Mouse (Mus musculus) stomach, postnatal 0 days (tissue): ENCODE measurements around the gene Cep112. TPM values are rescaled to one million over a fixed set of nuclear protein-coding genes. Genes with fewer than 3 reads are reported as not detected.

Source experiments
- ATAC-seq: fragments of 200-750 bp; cut with Nextera tagmentation; 2 replicates; pipeline ENCODE4 v1.8.0; 2017; ENCODE audit not compliant: low FRiP score, low TSS enrichment
- DNase-seq: peaks from one replicate; pipeline ENCODE4 v3.0.0-alpha.2; 2016; ENCODE audit warnings: low spot score
- H3K27ac ChIP-seq: fragments of 300-500 bp; sonication (generic); replicated peaks from 2 replicates; pipeline ENCODE4 v1.5.1; 2014; ENCODE audit warnings: mild to moderate bottlenecking, control low read depth
- H3K27me3 ChIP-seq: fragments of 300-500 bp; sonication (generic); 2 replicates; pipeline ENCODE4 v1.6.1; 2014; ENCODE audit warnings: low read length; ENCODE audit not compliant: control insufficient read depth, insufficient read depth
- H3K36me3 ChIP-seq: fragments of 300-500 bp; sonication (generic); 2 replicates; pipeline ENCODE4 v1.6.1; 2014; ENCODE audit warnings: low read length, mixed read lengths; ENCODE audit not compliant: control insufficient read depth, insufficient read depth
- H3K4me1 ChIP-seq: fragments of 300-500 bp; sonication (generic); replicated peaks from 2 replicates; pipeline ENCODE4 v1.6.1; 2014; ENCODE audit warnings: antibody characterized with exemption; ENCODE audit not compliant: control insufficient read depth, insufficient read depth
- H3K4me2 ChIP-seq: fragments of 300-500 bp; sonication (generic); replicated peaks from 2 replicates; pipeline ENCODE4 v1.6.1; 2014; ENCODE audit warnings: low read depth, mild to moderate bottlenecking, control low read depth, moderate library complexity
- H3K4me3 ChIP-seq: fragments of 300-500 bp; sonication (generic); 2 replicates; pipeline ENCODE4 v1.5.1; 2014; ENCODE audit warnings: low read depth, low read length, control low read depth
- H3K9ac ChIP-seq: fragments of 300-500 bp; sonication (generic); 2 replicates; pipeline ENCODE4 v1.6.1; 2014; ENCODE audit warnings: mild to moderate bottlenecking, low read length, control low read depth, mixed read lengths
- H3K9me3 ChIP-seq: fragments of 300-500 bp; sonication (generic); 2 replicates; pipeline ENCODE4 v1.6.1; 2016; ENCODE audit warnings: low read length; ENCODE audit not compliant: control insufficient read depth
- CTCF ChIP-seq: IDR thresholded peaks from 2 replicates; pipeline ENCODE4 v1.5.1; 2016; ENCODE audit warnings: antibody characterized with exemption, low read depth, mild to moderate bottlenecking, moderate library complexity
- EP300 ChIP-seq: optimal IDR thresholded peaks from 2 replicates; pipeline ENCODE3; 2016; ENCODE audit warnings: antibody characterized with exemption
- WGBS: fragments of 180-500 bp; shearing (Covaris S2); extraction: QIAGEN DNeasy Blood & Tissue Kit; methylation state at CpG from one replicate; pipeline ENCODE4 v1.1.7; 2014; 5-methylcytosine and 5-hydroxymethylcytosine counted together
- polyA plus RNA-seq: library from polyadenylated mRNA; unstranded; fragments of >200 nt; fragmentation: Nextera tagmentation; extraction: Ambion mirVana; gene quantifications from 2 replicates; pipeline ENCODE4 v1.2.1, GENCODE M21; 2015

The Cep112 gene
- polyA plus RNA-seq, 1 experiment from 2014 or later = 3.5 TPM

GRCm38 (mm10) chr11:108889121-108889520 is 464.1 kb downstream of the Cep112 start:
- Histone ChIP-seq H3K4me1 (no peaks in the 10 kb centered on the region), H3K27ac (no peak overlapping the region), H3K36me3 (no peaks in the 10 kb centered on the region), H3K9me3 (no peaks in the 10 kb centered on the region), H3K27me3 (no peaks in the 10 kb centered on the region), H3K9ac (no peak overlapping the region), H3K4me3 (no peak overlapping the region), H3K4me2 (no peak overlapping the region)
- peak; percentile 29 for DNase-seq
- WGBS = 37% methylated on average over 11 of the region's 11 CpGs
- no peak for TF ChIP-seq EP300
- peak; percentile 72 for TF ChIP-seq CTCF
- no peak for ATAC-seq

GRCm38 (mm10) chr11:108890544-108890943 is 465.6 kb downstream of the Cep112 start:
- Histone ChIP-seq H3K27ac (no peak overlapping the region), H3K9me3 (no peaks in the 10 kb centered on the region), H3K36me3 (no peaks in the 10 kb centered on the region), H3K9ac (no peak overlapping the region), H3K4me3 (no peak overlapping the region), H3K27me3 (no peaks in the 10 kb centered on the region), H3K4me1 (no peaks in the 10 kb centered on the region), H3K4me2 (peak overlapping the region; percentile 62)
- ATAC-seq (no peak), DNase-seq (no peak)
- WGBS = 40% methylated on average over 16 of the region's 16 CpGs
- TF ChIP-seq CTCF (no peak), EP300 (no peak)

- no peaks in the 10 kb centered on the region for H3K4me1 ChIP-seq
- 8% methylated on average over 17 of the region's 17 CpGs for WGBS
- peak overlapping the region; percentile 54 for H3K9ac ChIP-seq
- TF ChIP-seq CTCF = no peak
- no peak for TF ChIP-seq EP300
- H3K4me3 ChIP-seq = peak overlapping the region; percentile 31
- DNase-seq (peak; percentile 25), ATAC-seq (peak; percentile 78; the same call in 1 of the 2 replicates)
- no peaks in the 10 kb centered on the region for H3K9me3 ChIP-seq
- no peaks in the 10 kb centered on the region for H3K36me3 ChIP-seq
- H3K27ac ChIP-seq = peak overlapping the region; percentile 85
- H3K27me3 ChIP-seq = no peaks in the 10 kb centered on the region
- H3K4me2 ChIP-seq = peak overlapping the region; percentile 62
These were observed 466.3 kb downstream of the Cep112 start for GRCm38 (mm10) chr11:108891111-108891870.

- TF ChIP-seq EP300 (no peak), CTCF (no peak)
- H3K4me2 ChIP-seq = peak overlapping the region; percentile 62
- ATAC-seq (no peak), DNase-seq (no peak)
- no peaks in the 10 kb centered on the region for H3K27me3 ChIP-seq
- no peaks in the 10 kb centered on the region for H3K9me3 ChIP-seq
- peak overlapping the region; percentile 85 for H3K27ac ChIP-seq
- H3K4me3 ChIP-seq = peak overlapping the region; percentile 31
- H3K9ac ChIP-seq = peak overlapping the region; percentile 54
- H3K4me1 ChIP-seq = no peaks in the 10 kb centered on the region
- H3K36me3 ChIP-seq = no peaks in the 10 kb centered on the region
- 12% methylated on average over 21 of the region's 21 CpGs for WGBS
These were observed 466.9 kb downstream of the Cep112 start for GRCm38 (mm10) chr11:108891871-108892380.

- H3K4me3 ChIP-seq = no peak overlapping the region
- 68% methylated on average over 3 of the region's 7 CpGs for WGBS
- H3K27me3 ChIP-seq = no peaks in the 10 kb centered on the region
- H3K36me3 ChIP-seq = no peaks in the 10 kb centered on the region
- no peak overlapping the region for H3K9ac ChIP-seq
- no peaks in the 10 kb centered on the region for H3K4me1 ChIP-seq
- TF ChIP-seq CTCF (no peak), EP300 (no peak)
- H3K27ac ChIP-seq = no peak overlapping the region
- no peak overlapping the region for H3K4me2 ChIP-seq
- no peaks in the 10 kb centered on the region for H3K9me3 ChIP-seq
- ATAC-seq (no peak), DNase-seq (no peak)
These were observed 467.4 kb downstream of the Cep112 start for GRCm38 (mm10) chr11:108892406-108892805.

GRCm38 (mm10) chr11:108893232-108893790 is 468.3 kb downstream of the Cep112 start:
- no peaks in the 10 kb centered on the region for H3K27me3 ChIP-seq
- H3K4me2 ChIP-seq = no peak overlapping the region
- TF ChIP-seq EP300 = no peak
- TF ChIP-seq CTCF = no peak
- H3K4me1 ChIP-seq = no peaks in the 10 kb centered on the region
- no peaks in the 10 kb centered on the region for H3K36me3 ChIP-seq
- no peak overlapping the region for H3K27ac ChIP-seq
- H3K9ac ChIP-seq = no peak overlapping the region
- H3K9me3 ChIP-seq = no peaks in the 10 kb centered on the region
- 75% methylated on average over 12 of the region's 12 CpGs for WGBS
- DNase-seq = no peak
- no peak for ATAC-seq
- H3K4me3 ChIP-seq = no peak overlapping the region
